Mouse (Mus musculus) stomach, embryonic 16.5 days (tissue): ENCODE measurements around the gene Dop1a. TPM values are rescaled to one million over a fixed set of nuclear protein-coding genes. Genes with fewer than 3 reads are reported as not detected.
A peak's percentile ranks its signal among the peaks of the same experiment; 100 is the strongest.

Experiments
- ATAC-seq: fragments of 200-750 bp; cut with Nextera tagmentation; 2 replicates; pipeline ENCODE4 v1.8.0; 2017; ENCODE audit warnings: moderate number of reproducible peaks, moderate TSS enrichment; ENCODE audit not compliant: insufficient read depth, low FRiP score
- H3K27ac ChIP-seq: fragments of 300-500 bp; sonication (generic); 2 replicates; pipeline ENCODE4 v1.5.1; 2014; ENCODE audit warnings: low read length
- H3K27me3 ChIP-seq: fragments of 300-500 bp; sonication (generic); 2 replicates; pipeline ENCODE4 v1.6.1; 2014; ENCODE audit warnings: low read length, control low read depth, mixed read lengths; ENCODE audit not compliant: control insufficient read depth, insufficient read depth
- H3K36me3 ChIP-seq: fragments of 300-500 bp; sonication (generic); 2 replicates; pipeline ENCODE4 v1.6.1; 2014; ENCODE audit warnings: low read length; ENCODE audit not compliant: control insufficient read depth, insufficient read depth
- H3K4me1 ChIP-seq: fragments of 300-500 bp; sonication (generic); 2 replicates; pipeline ENCODE4 v1.6.1; 2014; ENCODE audit warnings: low read length, control low read depth, mixed read lengths; ENCODE audit not compliant: control insufficient read depth, insufficient read depth
- H3K4me2 ChIP-seq: fragments of 300-500 bp; sonication (generic); 2 replicates; pipeline ENCODE4 v1.6.1; 2014; ENCODE audit warnings: low read depth, low read length, mixed read lengths
- H3K4me3 ChIP-seq: fragments of 300-500 bp; sonication (generic); replicated peaks from 2 replicates; pipeline ENCODE4 v1.5.1; 2014; ENCODE audit warnings: mild to moderate bottlenecking, low read length
- H3K9ac ChIP-seq: fragments of 300-500 bp; sonication (generic); 2 replicates; pipeline ENCODE4 v1.6.1; 2014; ENCODE audit warnings: low read length
- H3K9me3 ChIP-seq: fragments of 300-500 bp; sonication (generic); replicated peaks from 2 replicates; pipeline ENCODE4 v1.6.1; 2016; ENCODE audit warnings: low read length, control low read depth; ENCODE audit not compliant: control insufficient read depth
- WGBS: fragments of 180-500 bp; shearing (Covaris S2); extraction: QIAGEN DNeasy Blood & Tissue Kit; methylation state at CpG from one replicate; pipeline ENCODE4 v1.1.7; 2014; 5-methylcytosine and 5-hydroxymethylcytosine counted together
- polyA plus RNA-seq: library from polyadenylated mRNA; unstranded; fragments of >200 nt; fragmentation: Nextera tagmentation; extraction: Ambion mirVana; gene quantifications from 2 replicates; pipeline ENCODE4 v1.2.1, GENCODE M21; 2015

The Dop1a gene
- polyA plus RNA-seq, 1 experiment from 2014 or later = 16.1 TPM

DNA sequence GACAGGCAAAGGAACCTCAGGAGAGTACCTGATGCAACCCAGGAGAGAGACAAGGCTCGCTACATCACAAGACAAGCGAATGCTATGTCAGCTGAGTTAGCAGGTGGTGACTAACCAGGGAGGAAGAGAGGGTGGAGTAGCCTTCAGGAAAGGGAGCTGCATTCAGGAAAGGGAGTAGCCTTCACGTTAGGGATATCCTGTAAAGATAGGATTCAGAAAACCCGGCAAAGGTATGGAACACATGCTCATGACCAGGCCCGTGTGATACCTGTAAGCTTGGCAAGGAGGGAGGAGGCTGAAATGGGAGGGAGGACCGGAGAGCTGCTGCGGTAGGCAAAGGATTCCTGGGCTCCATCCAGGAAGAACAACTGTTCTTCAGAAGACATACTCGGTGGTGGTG is 19.5 kb upstream of the Dop1a start:
- WGBS = 86% methylated on average over 8 of the region's 8 CpGs
- Histone ChIP-seq H3K9me3 (no peaks in the 10 kb centered on the region), H3K4me3 (no peak overlapping the region), H3K4me1 (no peaks in the 10 kb centered on the region), H3K36me3 (no peaks in the 10 kb centered on the region), H3K9ac (no peak overlapping the region), H3K27ac (no peak overlapping the region), H3K4me2 (no peak overlapping the region), H3K27me3 (no peaks in the 10 kb centered on the region)
- ATAC-seq = no peak

DNA sequence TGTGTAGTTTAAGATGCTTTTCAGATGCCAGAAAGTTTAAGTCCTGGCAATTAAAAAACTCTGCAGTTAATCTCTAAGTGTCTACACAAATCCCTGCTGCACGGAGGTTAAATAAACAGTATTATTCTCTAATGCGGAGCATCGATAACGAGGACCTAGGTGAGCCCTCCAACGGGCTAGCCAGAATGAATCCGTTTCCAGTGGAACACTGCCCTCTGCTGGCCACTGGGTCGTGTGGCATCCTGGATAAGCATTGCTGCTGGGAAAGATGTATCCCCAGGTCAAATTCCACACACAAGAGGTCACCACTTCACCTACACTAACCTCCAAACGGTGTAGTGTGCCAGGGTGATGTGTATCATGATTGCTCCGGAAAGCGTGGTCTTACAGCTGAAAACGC is 17.4 kb upstream of the Dop1a start:
- no peak overlapping the region for H3K9ac ChIP-seq
- no peaks in the 10 kb centered on the region for H3K27me3 ChIP-seq
- no peaks in the 10 kb centered on the region for H3K4me1 ChIP-seq
- H3K4me3 ChIP-seq = no peak overlapping the region
- H3K4me2 ChIP-seq = no peak overlapping the region
- no peaks in the 10 kb centered on the region for H3K9me3 ChIP-seq
- no peaks in the 10 kb centered on the region for H3K36me3 ChIP-seq
- WGBS = 2% methylated on average over 11 of the region's 11 CpGs
- no peak overlapping the region for H3K27ac ChIP-seq
- peak; percentile 65; the same call in 1 of the 2 replicates for ATAC-seq

DNA sequence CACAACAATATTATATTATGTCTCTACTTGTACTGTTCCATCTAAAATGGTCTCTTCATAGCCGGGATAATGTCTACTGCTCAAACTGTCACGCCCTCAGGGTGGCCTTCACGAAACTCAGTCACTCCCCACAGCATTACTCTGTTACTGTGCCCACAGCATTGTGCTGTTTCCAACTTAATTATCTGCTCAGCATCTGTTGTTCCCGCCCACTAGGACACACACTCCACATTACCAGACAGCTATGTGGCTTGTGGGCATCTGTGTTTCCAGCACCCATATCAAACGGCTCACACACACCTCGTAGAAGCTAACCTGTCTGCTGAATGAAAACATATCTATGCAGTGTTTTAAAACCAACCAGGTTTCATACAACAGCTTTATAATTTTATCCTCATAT is 15.9 kb upstream of the Dop1a start:
- 58% methylated on average over 6 of the region's 6 CpGs for WGBS
- no peak overlapping the region for H3K9ac ChIP-seq
- H3K27me3 ChIP-seq = no peaks in the 10 kb centered on the region
- no peaks in the 10 kb centered on the region for H3K36me3 ChIP-seq
- no peak overlapping the region for H3K4me3 ChIP-seq
- H3K27ac ChIP-seq = no peak overlapping the region
- no peaks in the 10 kb centered on the region for H3K4me1 ChIP-seq
- ATAC-seq = no peak
- H3K4me2 ChIP-seq = no peak overlapping the region
- no peaks in the 10 kb centered on the region for H3K9me3 ChIP-seq

DNA sequence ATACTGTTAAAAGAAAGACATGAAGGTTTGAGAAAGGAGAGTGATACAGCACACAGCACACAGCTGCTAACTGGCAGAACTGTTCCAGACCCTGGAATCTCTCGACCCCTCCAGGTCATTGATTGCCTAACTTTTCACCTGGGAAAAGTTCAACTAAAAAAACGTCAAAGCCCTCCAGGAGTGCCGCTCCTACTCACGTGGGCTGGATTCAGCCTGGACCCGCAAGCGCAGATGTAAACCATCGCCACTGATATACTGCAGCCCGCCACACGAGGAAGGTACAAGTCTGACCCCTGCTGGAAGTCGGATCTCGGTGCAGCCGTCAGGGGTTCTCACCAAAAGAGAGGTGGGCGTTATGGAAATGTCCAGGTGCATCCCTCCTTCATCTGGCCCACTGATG is 15.3 kb upstream of the Dop1a start:
- 2% methylated on average over 13 of the region's 13 CpGs for WGBS
- no peaks in the 10 kb centered on the region for H3K36me3 ChIP-seq
- H3K4me2 ChIP-seq = peak overlapping the region; percentile 46
- ATAC-seq = no peak
- H3K4me1 ChIP-seq = no peaks in the 10 kb centered on the region
- H3K9me3 ChIP-seq = no peaks in the 10 kb centered on the region
- H3K27ac ChIP-seq = no peak overlapping the region
- H3K4me3 ChIP-seq = peak overlapping the region; percentile 26
- H3K9ac ChIP-seq = peak overlapping the region; percentile 41; the same call in 1 of the 2 replicates
- H3K27me3 ChIP-seq = no peaks in the 10 kb centered on the region

DNA sequence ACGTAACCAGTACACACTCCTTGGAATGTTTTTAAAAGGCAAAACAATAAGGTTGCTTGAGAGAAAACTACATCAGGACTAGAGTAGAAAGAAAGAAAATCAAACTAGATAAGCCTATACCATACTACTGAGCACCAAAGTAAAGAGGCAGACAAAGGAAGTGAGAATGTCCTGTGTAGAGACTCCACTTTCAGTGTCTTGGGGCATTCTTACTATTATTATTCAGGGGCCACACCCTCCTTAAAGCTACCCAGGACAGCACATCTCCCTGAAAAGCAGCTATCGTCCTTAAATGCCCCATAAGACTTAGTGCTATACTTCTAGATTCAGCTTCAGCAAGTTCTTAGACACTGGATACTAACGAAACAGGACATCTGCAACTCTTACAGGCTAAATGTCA is 13.3 kb upstream of the Dop1a start:
- no peak overlapping the region for H3K27ac ChIP-seq
- H3K4me1 ChIP-seq = no peaks in the 10 kb centered on the region
- no peaks in the 10 kb centered on the region for H3K9me3 ChIP-seq
- 66% methylated on average over 3 of the region's 3 CpGs for WGBS
- ATAC-seq = no peak
- no peak overlapping the region for H3K4me2 ChIP-seq
- no peak overlapping the region for H3K9ac ChIP-seq
- H3K27me3 ChIP-seq = no peaks in the 10 kb centered on the region
- H3K36me3 ChIP-seq = no peaks in the 10 kb centered on the region
- no peak overlapping the region for H3K4me3 ChIP-seq

DNA sequence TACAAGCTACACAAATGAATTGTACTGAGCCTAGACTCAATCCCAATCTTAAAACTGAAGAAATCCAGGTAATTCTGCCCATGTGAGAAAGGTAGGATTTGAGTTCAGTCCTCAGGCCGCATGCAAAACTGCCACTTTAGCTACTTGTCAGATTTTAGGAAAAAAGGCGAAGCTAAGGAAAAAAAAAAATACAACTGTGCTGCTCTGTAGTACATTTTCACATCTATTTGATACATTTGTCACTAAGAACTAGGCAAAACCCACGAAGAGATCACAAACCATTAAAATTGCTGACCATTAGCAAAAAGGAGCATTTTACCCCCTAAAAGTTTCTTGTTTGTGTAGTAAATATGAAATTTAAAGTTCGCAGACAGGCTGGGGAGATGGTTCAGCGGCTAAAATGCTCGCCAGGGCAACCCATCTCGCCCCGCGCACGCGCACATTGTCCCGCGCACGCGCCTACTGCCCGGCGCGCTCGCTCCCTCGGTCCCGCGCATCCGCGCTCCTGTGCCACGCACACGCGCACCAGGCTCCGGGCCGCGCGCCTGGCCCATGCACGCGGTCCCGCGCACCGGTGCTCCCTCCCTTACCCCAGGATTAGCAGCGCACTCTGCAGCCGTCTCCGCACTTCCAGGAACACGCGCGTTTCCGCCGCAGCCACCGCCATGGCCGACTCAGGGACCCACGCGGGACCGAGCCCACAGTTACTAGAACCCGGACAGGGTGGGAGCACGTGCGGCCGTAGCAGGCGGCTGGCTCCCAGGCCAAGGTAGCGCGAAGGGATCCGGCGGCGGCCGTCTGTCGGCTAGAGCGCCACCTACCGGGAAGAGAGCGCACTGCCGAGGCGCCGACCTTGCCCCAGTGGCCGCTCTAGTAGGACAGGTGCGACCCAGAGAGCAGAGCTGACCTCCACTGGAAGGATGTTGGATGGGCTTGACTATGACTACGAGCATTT is 2.5 kb upstream of the Dop1a start, which contains the start of gene Ube2cbp:
Gene Ube2cbp, minus strand, starts transcription at position 800 of the 955 bp plus-strand sequence.
- peaks cover 8% of the 10 kb centered on the region; the same call in 1 of the 2 replicates for H3K4me1 ChIP-seq
- H3K9me3 ChIP-seq = no peaks in the 10 kb centered on the region
- H3K4me3 ChIP-seq = peak within 1 kb of the TSS; percentile 78
- no peaks in the 10 kb centered on the region for H3K27me3 ChIP-seq
- peak within 1 kb of the TSS; percentile 65 for H3K27ac ChIP-seq
- peak; percentile 87 for ATAC-seq
- WGBS = 2% methylated on average over 70 of the region's 70 CpGs
- H3K9ac ChIP-seq = peak within 1 kb of the TSS; percentile 89
- H3K4me2 ChIP-seq = peak within 1 kb of the TSS; percentile 63
- no peaks in the 10 kb centered on the region for H3K36me3 ChIP-seq

DNA sequence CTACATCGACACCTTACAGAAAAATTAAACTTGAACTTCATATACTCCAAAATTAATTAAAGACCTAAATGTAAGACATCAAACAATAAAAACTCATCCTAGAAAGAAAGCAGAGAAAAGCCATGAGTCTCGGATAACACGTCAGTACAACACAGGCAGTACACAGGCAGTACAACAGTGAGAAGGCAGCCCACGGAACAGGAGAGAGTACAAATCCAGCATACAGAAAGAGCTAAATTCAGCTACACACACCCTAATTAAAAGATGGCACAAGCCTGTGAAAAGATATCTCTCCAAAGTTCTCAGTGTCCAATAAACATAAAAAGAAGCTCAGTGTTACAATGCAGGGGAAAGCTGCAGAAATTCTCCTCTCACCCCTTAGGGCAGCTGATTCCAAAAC is 9.0 kb downstream of the Dop1a start:
- Histone ChIP-seq H3K9ac (no peak overlapping the region), H3K27me3 (no peaks in the 10 kb centered on the region), H3K4me2 (no peak overlapping the region), H3K27ac (no peak overlapping the region), H3K36me3 (no peaks in the 10 kb centered on the region), H3K4me1 (no peaks in the 10 kb centered on the region), H3K4me3 (no peak overlapping the region), H3K9me3 (no peaks in the 10 kb centered on the region)
- WGBS = 89% methylated on average over 4 of the region's 4 CpGs
- no peak for ATAC-seq

DNA sequence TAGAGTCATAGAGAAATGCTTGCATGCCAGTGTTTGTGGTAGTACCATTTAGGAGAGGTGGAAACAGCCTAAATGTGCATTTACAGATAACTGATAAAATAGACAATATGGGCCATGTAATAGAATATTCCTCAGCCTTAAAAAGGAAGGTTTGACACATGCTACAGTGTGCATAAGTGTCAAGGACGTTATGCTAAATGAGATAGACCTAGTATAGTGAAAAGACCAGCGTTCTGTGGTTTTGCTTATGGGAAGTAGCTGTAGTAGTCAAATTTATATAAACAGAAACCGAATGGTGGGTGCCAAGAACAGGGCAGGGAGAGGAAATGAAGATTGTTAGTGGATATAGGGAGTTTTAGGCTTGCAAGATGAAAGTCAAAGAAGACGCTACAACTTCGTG is 9.8 kb downstream of the Dop1a start:
- H3K9me3 ChIP-seq = no peaks in the 10 kb centered on the region
- 52% methylated on average over 5 of the region's 5 CpGs for WGBS
- no peak overlapping the region for H3K9ac ChIP-seq
- no peaks in the 10 kb centered on the region for H3K4me1 ChIP-seq
- no peaks in the 10 kb centered on the region for H3K27me3 ChIP-seq
- no peak overlapping the region for H3K4me3 ChIP-seq
- H3K36me3 ChIP-seq = no peaks in the 10 kb centered on the region
- no peak overlapping the region for H3K27ac ChIP-seq
- no peak overlapping the region for H3K4me2 ChIP-seq
- ATAC-seq = no peak

DNA sequence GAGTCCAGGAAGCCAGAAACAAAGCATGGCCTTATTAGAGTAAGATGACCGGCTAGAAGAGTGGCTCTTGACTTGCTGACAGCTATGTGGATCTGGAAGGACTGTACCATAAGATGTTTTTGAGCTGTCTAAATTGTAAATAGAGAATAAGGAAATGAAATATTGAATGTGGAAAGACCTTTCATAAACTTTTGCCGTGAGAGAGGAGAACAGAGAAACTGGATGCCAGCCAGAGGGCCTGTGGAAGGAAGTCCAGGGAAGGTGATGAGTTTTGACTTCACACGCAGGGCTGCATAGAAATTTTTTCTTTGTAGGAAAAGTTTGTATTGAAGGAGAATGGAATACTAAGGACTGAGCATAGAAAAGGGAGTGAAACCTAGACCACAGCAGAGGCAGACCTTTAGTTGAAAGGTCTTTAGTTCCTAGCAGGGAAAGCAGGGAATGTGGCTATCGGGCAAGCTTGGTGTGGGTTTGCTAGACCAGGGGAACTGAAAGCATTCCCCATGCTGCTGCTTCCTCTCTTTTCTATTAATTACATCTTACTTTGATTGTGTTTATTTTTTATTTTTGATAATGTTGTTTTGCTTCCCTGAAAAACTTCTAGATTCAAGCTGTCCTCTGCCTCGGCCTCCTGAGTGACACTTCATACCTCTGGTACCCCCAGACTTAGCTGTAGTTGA is 11.6 kb downstream of the Dop1a start:
- H3K36me3 ChIP-seq = no peaks in the 10 kb centered on the region
- H3K4me3 ChIP-seq = no peak overlapping the region
- no peaks in the 10 kb centered on the region for H3K9me3 ChIP-seq
- H3K4me2 ChIP-seq = no peak overlapping the region
- no peaks in the 10 kb centered on the region for H3K4me1 ChIP-seq
- H3K9ac ChIP-seq = no peak overlapping the region
- no peak overlapping the region for H3K27ac ChIP-seq
- H3K27me3 ChIP-seq = no peaks in the 10 kb centered on the region
- no peak for ATAC-seq
- 71% methylated on average over 5 of the region's 5 CpGs for WGBS
